16 mouse cellular contexts compared by ENCODE assay signal in the genomic region with DNA sequence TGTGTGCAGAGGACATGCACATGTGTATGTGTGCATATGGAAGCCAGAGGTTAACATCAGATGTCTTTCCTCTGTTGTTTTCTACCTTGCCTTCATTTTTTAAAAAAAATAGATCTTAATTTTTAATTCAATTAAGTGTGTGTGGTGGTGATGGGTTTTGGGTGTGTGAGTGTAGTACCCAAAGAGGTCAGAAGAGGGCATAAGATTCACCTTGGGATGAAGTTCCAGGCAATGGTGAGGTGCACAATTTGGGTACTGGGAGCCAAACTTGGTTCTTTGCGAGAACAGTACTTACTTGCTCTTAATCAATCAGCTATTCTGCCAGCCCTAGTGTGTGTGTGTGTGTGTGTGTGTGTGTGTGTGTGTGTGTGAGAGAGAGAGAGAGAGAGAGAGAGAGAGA.
A peak's percentile ranks its signal among the peaks of the same experiment; 100 is the strongest.
DNase-seq lines count a peak whose midpoint lies in the region; ATAC-seq and TF ChIP-seq lines count a peak whose summit lies in the region.
"Had no signal": no experiment of that assay in that cellular context is flagged by ENCODE, and none has a peak within 500 bp of the region (broad histone marks: within the 10 kb centered on the region; RNA-seq: fewer than 3 reads in every experiment).

No protein-coding gene starts in this region.

- no peaks in the 10 kb centered on the region for H3K4me1 ChIP-seq in kidney, postnatal 0 days (replicated peaks; ENCODE audit: insufficient read depth, low read length)
- H3K4me1 ChIP-seq in midbrain, embryonic 11.5 days (ENCODE audit: control insufficient read depth, insufficient read depth, low read length): no peaks in the 10 kb centered on the region
- H3K4me1 ChIP-seq in midbrain, embryonic 13.5 days (replicated peaks): no peaks in the 10 kb centered on the region
- H3K4me1 ChIP-seq: embryonic facial prominence, embryonic 15.5 days; hindbrain, embryonic 15.5 days; liver, embryonic 15.5 days; neural tube, embryonic 13.5 days had no signal

- 77% methylated on average over 1 of the region's 1 CpGs for WGBS in kidney, postnatal 0 days
- WGBS in midbrain, embryonic 11.5 days: 88% methylated on average over 1 of the region's 1 CpGs
- WGBS in midbrain, embryonic 13.5 days: 76% methylated on average over 1 of the region's 1 CpGs

- ATAC-seq in kidney, postnatal 0 days (replicated peaks; ENCODE audit: low FRiP score, low read depth): no peak
- ATAC-seq in midbrain, embryonic 11.5 days (ENCODE audit: low FRiP score): no peak
- ATAC-seq in midbrain, embryonic 13.5 days: no peak
- 0 out of 2 replicates have a peak, but pooled peaks have one; percentile 42 for ATAC-seq in megakaryocyte progenitor cell, adult 5-6 weeks (replicated peaks; ENCODE audit: poor library complexity)
- ATAC-seq: Patski had no signal

- H3K27me3 ChIP-seq in kidney, postnatal 0 days (ENCODE audit: insufficient read depth, low read length): no peaks in the 10 kb centered on the region
- no peaks in the 10 kb centered on the region for H3K27me3 ChIP-seq in midbrain, embryonic 11.5 days (ENCODE audit: control insufficient read depth, insufficient read depth, low read length)
- H3K27me3 ChIP-seq in midbrain, embryonic 13.5 days: no peaks in the 10 kb centered on the region
- H3K27me3 ChIP-seq: embryonic facial prominence, embryonic 15.5 days; hindbrain, embryonic 15.5 days; liver, embryonic 15.5 days; neural tube, embryonic 13.5 days; Patski had no signal

- no peaks in the 10 kb centered on the region for H3K9me3 ChIP-seq in kidney, postnatal 0 days (replicated peaks; ENCODE audit: low read length)
- no peaks in the 10 kb centered on the region for H3K9me3 ChIP-seq in midbrain, embryonic 11.5 days (ENCODE audit: control insufficient read depth, low read length)
- no peaks in the 10 kb centered on the region for H3K9me3 ChIP-seq in midbrain, embryonic 13.5 days
- H3K9me3 ChIP-seq: embryonic facial prominence, embryonic 15.5 days; hindbrain, embryonic 15.5 days; liver, embryonic 15.5 days; neural tube, embryonic 13.5 days had no signal

- DNase-seq in embryo, embryonic 10 days (ENCODE audit: low spot score): peak; percentile 10
- no peak for DNase-seq in embryo, embryonic 9.5 days (ENCODE audit: extremely low spot score)
- no peak for DNase-seq in kidney, postnatal 0 days (ENCODE audit: low spot score)
- no peak for DNase-seq in kidney, adult 11 months
- DNase-seq in midbrain, embryonic 11.5 days (ENCODE audit: low spot score, missing footprints): peak; percentile 60
- DNase-seq in yolk sac, embryonic 10.5 days (ENCODE audit: low spot score): no peak
- DNase-seq: cerebellum, postnatal 14 days; heart, adult 11 months; layer of hippocampus, adult 9-11 months had no signal

- no peaks in the 10 kb centered on the region for H3K36me3 ChIP-seq in kidney, postnatal 0 days (ENCODE audit: insufficient read depth, low read length)
- no peaks in the 10 kb centered on the region for H3K36me3 ChIP-seq in midbrain, embryonic 11.5 days (ENCODE audit: control insufficient read depth, insufficient read depth, low read length)
- no peaks in the 10 kb centered on the region for H3K36me3 ChIP-seq in midbrain, embryonic 13.5 days
- H3K36me3 ChIP-seq: embryonic facial prominence, embryonic 15.5 days; hindbrain, embryonic 15.5 days; liver, embryonic 15.5 days; neural tube, embryonic 13.5 days had no signal

- H3K4me2 ChIP-seq in kidney, postnatal 0 days (ENCODE audit: low read length): no peak overlapping the region
- H3K4me2 ChIP-seq in midbrain, embryonic 11.5 days: no peak overlapping the region
- H3K4me2 ChIP-seq in midbrain, embryonic 13.5 days (replicated peaks): no peak overlapping the region
- H3K4me2 ChIP-seq: embryonic facial prominence, embryonic 15.5 days; hindbrain, embryonic 15.5 days; liver, embryonic 15.5 days; neural tube, embryonic 13.5 days had no signal

- peak; percentile 38; the same call in 1 of the 2 replicates for TF ChIP-seq CTCF in kidney, postnatal 0 days (IDR thresholded peaks at IDR 0.05; ENCODE audit: low read depth)

- no peak overlapping the region for H3K4me3 ChIP-seq in kidney, postnatal 0 days (replicated peaks; ENCODE audit: low read depth, low read length)
- no peak overlapping the region for H3K4me3 ChIP-seq in midbrain, embryonic 11.5 days (ENCODE audit: low read depth, low read length)
- H3K4me3 ChIP-seq in midbrain, embryonic 13.5 days (replicated peaks): no peak overlapping the region
- H3K4me3 ChIP-seq: embryonic facial prominence, embryonic 15.5 days; hindbrain, embryonic 15.5 days; liver, embryonic 15.5 days; neural tube, embryonic 13.5 days had no signal

- no peak overlapping the region for H3K9ac ChIP-seq in kidney, postnatal 0 days (ENCODE audit: low read depth, low read length)
- H3K9ac ChIP-seq in midbrain, embryonic 11.5 days (ENCODE audit: low read length): no peak overlapping the region
- H3K9ac ChIP-seq in midbrain, embryonic 13.5 days (replicated peaks): no peak overlapping the region
- H3K9ac ChIP-seq: embryonic facial prominence, embryonic 15.5 days; hindbrain, embryonic 15.5 days; liver, embryonic 15.5 days; neural tube, embryonic 13.5 days had no signal

- no peak overlapping the region for H3K27ac ChIP-seq in kidney, postnatal 0 days
- no peak overlapping the region for H3K27ac ChIP-seq in midbrain, embryonic 11.5 days (ENCODE audit: low read depth, low read length)
- H3K27ac ChIP-seq in midbrain, embryonic 13.5 days: no peak overlapping the region
- H3K27ac ChIP-seq: embryonic facial prominence, embryonic 15.5 days; hindbrain, embryonic 15.5 days; liver, embryonic 15.5 days; neural tube, embryonic 13.5 days had no signal

Comparison
In these comparisons a context has a peak if more than half of its experiments do, and no peak if none do; other contexts are left out.
1. DNase-seq: peak in embryo, embryonic 10 days (single experiment) and midbrain, embryonic 11.5 days (single experiment); none in embryo, embryonic 9.5 days (single experiment), kidney, postnatal 0 days (single experiment), kidney, adult 11 months (single experiment) and yolk sac, embryonic 10.5 days (single experiment).